Mouse (Mus musculus): ENCODE data around the gene Wwc1. TPM values are rescaled to one million over a fixed set of nuclear protein-coding genes. Genes with fewer than 3 reads are reported as not detected.

Gene Wwc1
- polyA plus RNA-seq, 1 experiment from 2014 or later = 2.0 TPM

GRCm38 (mm10) chr11:35955572-35955971 lies 24.8 kb downstream of the Wwc1 start:
- Histone ChIP-seq H3K4me1 (ENCODE audit: control insufficient read depth in 2 of 2, insufficient read depth in 2 of 2, low read length in 2 of 2) (no peaks in the 10 kb centered on the region), H3K9me3 (ENCODE audit: control insufficient read depth, low read length) (no peaks in the 10 kb centered on the region), H3K36me3 (ENCODE audit: control insufficient read depth, insufficient read depth, low read length) (no peaks in the 10 kb centered on the region), H3K9ac (ENCODE audit: low read length) (no peak overlapping the region), H3K4me2 (ENCODE audit: low read length) (no peak overlapping the region), H3K27ac (replicated peaks in 1 of 2; ENCODE audit: control insufficient read depth in 1 of 2, insufficient read depth in 1 of 2, low read depth in 2 of 2, low read length in 2 of 2) (no peak overlapping the region), H3K4me3 (ENCODE audit: control insufficient read depth in 1 of 2, insufficient read depth in 1 of 2, low read depth in 1 of 2, low read length in 2 of 2) (no peak overlapping the region), H3K27me3 (ENCODE audit: control insufficient read depth, insufficient read depth, low read length) (no peaks in the 10 kb centered on the region)
- no peak for ATAC-seq (ENCODE audit: insufficient number of reproducible peaks, insufficient read depth, low FRiP score, low read depth)
- whole genome bisulfite sequencing = 34% methylated on average over 3 of the region's 3 CpGs

GRCm38 (mm10) chr11:35953179-35953578 lies 27.1 kb downstream of the Wwc1 start:
- no peak overlapping the region for H3K9ac ChIP-seq (ENCODE audit: low read length)
- no peak overlapping the region for H3K4me2 ChIP-seq (ENCODE audit: low read length)
- peaks cover 7 to 8% of the 10 kb centered on the region in 2 experiments for H3K4me1 ChIP-seq (ENCODE audit: control insufficient read depth in 2 of 2, insufficient read depth in 2 of 2, low read length in 2 of 2)
- H3K9me3 ChIP-seq (ENCODE audit: control insufficient read depth, low read length) = no peaks in the 10 kb centered on the region
- H3K27ac ChIP-seq (replicated peaks in 1 of 2; ENCODE audit: control insufficient read depth in 1 of 2, insufficient read depth in 1 of 2, low read depth in 2 of 2, low read length in 2 of 2) = no peak overlapping the region
- 81% methylated on average over 4 of the region's 4 CpGs for WGBS
- H3K4me3 ChIP-seq (ENCODE audit: control insufficient read depth in 1 of 2, insufficient read depth in 1 of 2, low read depth in 1 of 2, low read length in 2 of 2) = no peak overlapping the region
- no peaks in the 10 kb centered on the region for H3K27me3 ChIP-seq (ENCODE audit: control insufficient read depth, insufficient read depth, low read length)
- no peak for ATAC-seq (ENCODE audit: insufficient number of reproducible peaks, insufficient read depth, low FRiP score, low read depth)
- no peaks in the 10 kb centered on the region for H3K36me3 ChIP-seq (ENCODE audit: control insufficient read depth, insufficient read depth, low read length)

- Histone ChIP-seq H3K4me3 (ENCODE audit: control insufficient read depth in 1 of 2, insufficient read depth in 1 of 2, low read depth in 1 of 2, low read length in 2 of 2) (no peak overlapping the region), H3K4me1 (ENCODE audit: control insufficient read depth in 2 of 2, insufficient read depth in 2 of 2, low read length in 2 of 2) (peaks cover 10 to 11% of the 10 kb centered on the region in 2 experiments), H3K9me3 (ENCODE audit: control insufficient read depth, low read length) (no peaks in the 10 kb centered on the region), H3K27ac (replicated peaks in 1 of 2; ENCODE audit: control insufficient read depth in 1 of 2, insufficient read depth in 1 of 2, low read depth in 2 of 2, low read length in 2 of 2) (no peak overlapping the region), H3K27me3 (ENCODE audit: control insufficient read depth, insufficient read depth, low read length) (no peaks in the 10 kb centered on the region), H3K36me3 (ENCODE audit: control insufficient read depth, insufficient read depth, low read length) (no peaks in the 10 kb centered on the region), H3K4me2 (ENCODE audit: low read length) (no peak overlapping the region), H3K9ac (ENCODE audit: low read length) (no peak overlapping the region)
- WGBS = 65% methylated on average over 4 of the region's 4 CpGs
- ATAC-seq (ENCODE audit: insufficient number of reproducible peaks, insufficient read depth, low FRiP score, low read depth) = no peak
Observed at GRCm38 (mm10) chr11:35951727-35952065, 28.6 kb downstream of the Wwc1 start.

- peaks cover 10 to 11% of the 10 kb centered on the region in 2 experiments for H3K4me1 ChIP-seq (ENCODE audit: control insufficient read depth in 2 of 2, insufficient read depth in 2 of 2, low read length in 2 of 2)
- H3K9ac ChIP-seq (ENCODE audit: low read length) = no peak overlapping the region
- no peak overlapping the region for H3K4me3 ChIP-seq (ENCODE audit: control insufficient read depth in 1 of 2, insufficient read depth in 1 of 2, low read depth in 1 of 2, low read length in 2 of 2)
- H3K9me3 ChIP-seq (ENCODE audit: control insufficient read depth, low read length) = no peaks in the 10 kb centered on the region
- 81% methylated on average over 15 of the region's 15 CpGs for WGBS
- H3K4me2 ChIP-seq (ENCODE audit: low read length) = no peak overlapping the region
- H3K36me3 ChIP-seq (ENCODE audit: control insufficient read depth, insufficient read depth, low read length) = no peaks in the 10 kb centered on the region
- no peak overlapping the region for H3K27ac ChIP-seq (replicated peaks in 1 of 2; ENCODE audit: control insufficient read depth in 1 of 2, insufficient read depth in 1 of 2, low read depth in 2 of 2, low read length in 2 of 2)
- no peak for ATAC-seq (ENCODE audit: insufficient number of reproducible peaks, insufficient read depth, low FRiP score, low read depth)
- H3K27me3 ChIP-seq (ENCODE audit: control insufficient read depth, insufficient read depth, low read length) = no peaks in the 10 kb centered on the region
Observed at GRCm38 (mm10) chr11:35951058-35951726, 29.1 kb downstream of the Wwc1 start.

- peaks cover 10 to 11% of the 10 kb centered on the region in 2 experiments for H3K4me1 ChIP-seq (ENCODE audit: control insufficient read depth in 2 of 2, insufficient read depth in 2 of 2, low read length in 2 of 2)
- H3K4me2 ChIP-seq (ENCODE audit: low read length) = no peak overlapping the region
- ATAC-seq (ENCODE audit: insufficient number of reproducible peaks, insufficient read depth, low FRiP score, low read depth) = no peak
- H3K4me3 ChIP-seq (ENCODE audit: control insufficient read depth in 1 of 2, insufficient read depth in 1 of 2, low read depth in 1 of 2, low read length in 2 of 2) = no peak overlapping the region
- no peaks in the 10 kb centered on the region for H3K36me3 ChIP-seq (ENCODE audit: control insufficient read depth, insufficient read depth, low read length)
- no peak overlapping the region for H3K27ac ChIP-seq (replicated peaks in 1 of 2; ENCODE audit: control insufficient read depth in 1 of 2, insufficient read depth in 1 of 2, low read depth in 2 of 2, low read length in 2 of 2)
- no peaks in the 10 kb centered on the region for H3K9me3 ChIP-seq (ENCODE audit: control insufficient read depth, low read length)
- H3K9ac ChIP-seq (ENCODE audit: low read length) = no peak overlapping the region
- 76% methylated on average over 7 of the region's 7 CpGs for WGBS
- no peaks in the 10 kb centered on the region for H3K27me3 ChIP-seq (ENCODE audit: control insufficient read depth, insufficient read depth, low read length)
Observed at GRCm38 (mm10) chr11:35950466-35950865, 29.9 kb downstream of the Wwc1 start.

- Histone ChIP-seq H3K9me3 (ENCODE audit: control insufficient read depth, low read length) (no peaks in the 10 kb centered on the region), H3K4me3 (ENCODE audit: control insufficient read depth in 1 of 2, insufficient read depth in 1 of 2, low read depth in 1 of 2, low read length in 2 of 2) (no peak overlapping the region), H3K4me1 (ENCODE audit: control insufficient read depth in 2 of 2, insufficient read depth in 2 of 2, low read length in 2 of 2) (peaks cover 10 to 11% of the 10 kb centered on the region in 2 experiments), H3K36me3 (ENCODE audit: control insufficient read depth, insufficient read depth, low read length) (no peaks in the 10 kb centered on the region), H3K4me2 (ENCODE audit: low read length) (no peak overlapping the region), H3K9ac (ENCODE audit: low read length) (no peak overlapping the region), H3K27ac (replicated peaks in 1 of 2; ENCODE audit: control insufficient read depth in 1 of 2, insufficient read depth in 1 of 2, low read depth in 2 of 2, low read length in 2 of 2) (no peak overlapping the region), H3K27me3 (ENCODE audit: control insufficient read depth, insufficient read depth, low read length) (no peaks in the 10 kb centered on the region)
- 76% methylated on average over 3 of the region's 3 CpGs for WGBS
- no peak for ATAC-seq (ENCODE audit: insufficient number of reproducible peaks, insufficient read depth, low FRiP score, low read depth)
Observed at GRCm38 (mm10) chr11:35950011-35950410, 30.3 kb downstream of the Wwc1 start.

- no peaks in the 10 kb centered on the region for H3K27me3 ChIP-seq (ENCODE audit: control insufficient read depth, insufficient read depth, low read length)
- no peak overlapping the region for H3K27ac ChIP-seq (replicated peaks in 1 of 2; ENCODE audit: control insufficient read depth in 1 of 2, insufficient read depth in 1 of 2, low read depth in 2 of 2, low read length in 2 of 2)
- H3K9me3 ChIP-seq (ENCODE audit: control insufficient read depth, low read length) = no peaks in the 10 kb centered on the region
- H3K9ac ChIP-seq (ENCODE audit: low read length) = no peak overlapping the region
- no peak for ATAC-seq (ENCODE audit: insufficient number of reproducible peaks, insufficient read depth, low FRiP score, low read depth)
- H3K4me2 ChIP-seq (ENCODE audit: low read length) = no peak overlapping the region
- no peak overlapping the region for H3K4me3 ChIP-seq (ENCODE audit: control insufficient read depth in 1 of 2, insufficient read depth in 1 of 2, low read depth in 1 of 2, low read length in 2 of 2)
- no peaks in the 10 kb centered on the region for H3K36me3 ChIP-seq (ENCODE audit: control insufficient read depth, insufficient read depth, low read length)
- peaks cover 10 to 11% of the 10 kb centered on the region in 2 experiments for H3K4me1 ChIP-seq (ENCODE audit: control insufficient read depth in 2 of 2, insufficient read depth in 2 of 2, low read length in 2 of 2)
- 17% methylated on average over 6 of the region's 6 CpGs for WGBS
Observed at GRCm38 (mm10) chr11:35948457-35948881, 31.9 kb downstream of the Wwc1 start.

GRCm38 (mm10) chr11:35947944-35948343 lies 32.4 kb downstream of the Wwc1 start:
- Histone ChIP-seq H3K27me3 (ENCODE audit: control insufficient read depth, insufficient read depth, low read length) (no peaks in the 10 kb centered on the region), H3K4me2 (ENCODE audit: low read length) (no peak overlapping the region), H3K4me1 (ENCODE audit: control insufficient read depth in 2 of 2, insufficient read depth in 2 of 2, low read length in 2 of 2) (peaks cover 10 to 11% of the 10 kb centered on the region in 2 experiments), H3K27ac (replicated peaks in 1 of 2; ENCODE audit: control insufficient read depth in 1 of 2, insufficient read depth in 1 of 2, low read depth in 2 of 2, low read length in 2 of 2) (no peak overlapping the region), H3K36me3 (ENCODE audit: control insufficient read depth, insufficient read depth, low read length) (no peaks in the 10 kb centered on the region), H3K9me3 (ENCODE audit: control insufficient read depth, low read length) (no peaks in the 10 kb centered on the region), H3K9ac (ENCODE audit: low read length) (no peak overlapping the region), H3K4me3 (ENCODE audit: control insufficient read depth in 1 of 2, insufficient read depth in 1 of 2, low read depth in 1 of 2, low read length in 2 of 2) (no peak overlapping the region)
- ATAC-seq (ENCODE audit: insufficient number of reproducible peaks, insufficient read depth, low FRiP score, low read depth) = no peak
- 69% methylated on average over 9 of the region's 9 CpGs for WGBS
